Mouse (Mus musculus) urinary bladder, adult 2 months (tissue): ENCODE data around the gene Cox5a. TPM values are rescaled to one million over a fixed set of nuclear protein-coding genes. Genes with fewer than 3 reads are reported as not detected.

ENCODE experiments used
- DNase-seq: peaks from one replicate; pipeline ENCODE4 v3.0.0; 2022; ENCODE audit warnings: low spot score
- polyA plus RNA-seq: library from polyadenylated mRNA; depleted of rRNA; stranded (reverse); fragments of >200 nt; gene quantifications from 2 replicates; pipeline ENCODE4 v1.2.3, GENCODE M21; 2012

Cox5a gene
- polyA plus RNA-seq, 1 experiment, result 254 TPM

GRCm38 (mm10) chr9:57525516-57525915 is 4.4 kb downstream of the Cox5a start:
- no peak for DNase-seq

GRCm38 (mm10) chr9:57526435-57526834 is 5.4 kb downstream of the Cox5a start:
- DNase-seq, result no peak

GRCm38 (mm10) chr9:57531946-57532345 is 10.9 kb downstream of the Cox5a start:
- DNase-seq, result no peak

DNA sequence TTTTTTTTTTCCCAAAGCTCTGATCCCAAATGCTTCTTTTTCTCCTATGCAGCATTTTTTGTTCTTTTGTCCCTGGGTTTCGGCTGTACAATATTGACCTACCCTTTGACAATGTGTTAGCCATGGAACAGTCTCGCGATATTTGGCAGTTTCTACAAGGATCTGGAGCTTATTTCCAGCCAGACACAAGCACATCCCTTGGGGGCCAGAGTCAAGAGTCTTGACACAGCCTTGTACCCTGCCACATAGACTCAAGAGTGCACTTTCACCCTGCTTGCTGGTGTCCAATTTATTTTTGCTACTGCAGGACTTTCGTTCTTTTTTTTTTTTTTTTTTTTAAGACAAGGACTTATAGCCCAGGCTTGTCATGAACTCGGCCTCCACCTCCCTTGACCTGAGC is 15.3 kb downstream of the Cox5a start:
- DNase-seq, result no peak

DNA sequence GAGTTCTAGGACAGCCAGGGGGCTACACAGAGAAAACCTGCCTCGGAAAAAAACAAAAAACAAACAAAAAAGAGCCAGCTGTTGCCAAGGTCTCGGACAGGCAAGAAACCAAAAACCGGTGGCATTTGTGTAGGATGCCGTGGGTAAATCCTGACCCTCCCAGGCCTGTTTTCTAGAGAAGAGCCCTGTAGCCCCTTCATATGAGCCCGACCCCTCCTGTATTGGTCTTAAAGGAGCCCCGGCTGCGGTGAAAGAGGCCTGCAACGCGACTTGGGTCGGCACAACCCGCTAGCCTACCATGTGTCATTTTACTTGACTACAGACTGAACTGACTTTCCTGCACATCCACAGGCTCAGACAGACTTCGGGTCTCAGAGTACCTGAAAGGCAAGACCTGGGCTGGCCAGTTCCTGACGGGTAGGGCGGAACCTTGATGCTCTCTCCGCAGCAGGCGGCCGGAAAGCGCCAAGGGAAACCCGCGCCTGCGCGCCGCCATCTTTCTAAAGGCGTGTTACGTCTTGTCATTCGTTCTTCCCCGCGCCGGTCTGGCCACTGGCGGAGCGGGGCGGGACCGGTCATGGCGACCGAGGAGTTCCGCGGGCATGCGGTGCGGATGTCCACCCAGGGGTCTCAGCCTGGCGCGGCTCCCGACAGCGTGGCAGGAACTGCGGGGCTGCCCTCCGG is 16.1 kb downstream of the Cox5a start, which contains the start of gene Fam219b:
Fam219b (plus strand) TSS at position 485 of the 684 bp plus-strand sequence.
- DNase-seq, result peak; percentile 87

DNA sequence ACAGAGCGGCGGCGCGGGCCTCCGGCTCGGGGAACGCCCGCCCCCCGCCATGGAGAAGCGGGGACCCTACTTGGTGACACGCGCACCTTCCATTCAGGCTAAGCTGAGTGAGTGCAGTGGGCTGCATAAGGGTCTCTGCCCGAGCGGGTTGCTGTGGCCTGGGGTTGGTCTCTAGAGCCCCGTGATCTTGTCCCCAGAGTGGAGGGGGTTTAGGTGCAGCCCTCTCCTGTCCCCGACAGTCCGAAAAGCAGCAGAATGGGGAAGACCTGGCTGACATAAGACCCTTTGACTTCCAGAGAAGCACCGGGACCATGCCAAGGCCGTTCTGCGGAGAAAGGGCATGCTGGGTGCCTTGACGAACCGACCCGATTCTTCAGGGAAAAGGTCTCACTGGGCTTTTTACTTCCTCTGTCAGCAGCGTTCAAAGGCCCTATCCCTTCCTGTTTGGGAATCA is 16.7 kb downstream of the Cox5a start:
- DNase-seq, result no peak

DNA sequence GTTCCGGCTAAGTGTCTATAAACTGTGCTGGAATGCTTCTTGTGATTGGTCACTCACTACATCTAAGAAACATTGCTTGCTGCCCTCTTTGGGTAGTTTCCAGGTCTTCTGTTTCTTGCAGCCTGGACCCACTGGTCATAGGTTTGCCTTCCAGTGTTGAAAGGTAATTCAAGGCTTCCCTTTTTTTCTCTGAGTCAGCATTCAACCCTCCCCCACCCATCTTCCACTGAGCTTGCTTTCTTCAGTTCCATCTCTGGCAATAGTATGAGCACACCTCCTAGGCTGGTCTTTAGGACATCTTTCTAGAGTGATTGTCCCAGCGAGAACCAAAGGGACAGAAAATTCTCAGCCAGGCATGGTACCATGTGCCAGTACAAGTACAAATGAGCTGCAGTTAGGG is 18.5 kb downstream of the Cox5a start:
- DNase-seq, result no peak

- no peak for DNase-seq
Measured at GRCm38 (mm10) chr9:57541312-57541711, 20.2 kb downstream of the Cox5a start.

GRCm38 (mm10) chr9:57543951-57544350 is 22.9 kb downstream of the Cox5a start:
- no peak for DNase-seq

GRCm38 (mm10) chr9:57547287-57547686 is 26.2 kb downstream of the Cox5a start:
- DNase-seq, result no peak

GRCm38 (mm10) chr9:57547869-57548268 is 26.8 kb downstream of the Cox5a start:
- no peak for DNase-seq

DNA sequence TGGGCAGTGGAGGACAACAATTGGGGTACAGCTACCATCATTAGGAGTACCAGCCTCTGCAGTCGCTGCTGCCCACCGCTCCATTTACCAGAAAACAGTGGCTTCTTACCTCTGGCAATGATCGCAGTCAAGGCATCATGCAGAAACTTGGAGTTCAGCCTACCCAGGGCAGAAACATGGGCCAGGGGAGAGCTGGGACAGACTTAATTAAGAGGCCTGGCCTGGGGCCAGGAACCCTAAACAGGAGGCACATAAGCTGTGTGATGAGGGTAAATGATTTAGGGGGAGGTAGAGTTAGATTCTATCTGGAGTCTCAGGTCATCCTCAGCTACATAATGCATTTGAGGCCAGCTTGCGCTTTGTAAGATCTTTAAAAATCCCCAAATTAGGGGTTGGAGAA is 28.1 kb downstream of the Cox5a start:
- no peak for DNase-seq

GRCm38 (mm10) chr9:57550126-57550862 is 29.2 kb downstream of the Cox5a start:
- no peak for DNase-seq

GRCm38 (mm10) chr9:57552139-57552887 is 31.2 kb downstream of the Cox5a start, which contains the start of gene Mpi:
Gene Mpi (minus strand): TSS chr9:57552763.
- DNase-seq, result no peak

DNA sequence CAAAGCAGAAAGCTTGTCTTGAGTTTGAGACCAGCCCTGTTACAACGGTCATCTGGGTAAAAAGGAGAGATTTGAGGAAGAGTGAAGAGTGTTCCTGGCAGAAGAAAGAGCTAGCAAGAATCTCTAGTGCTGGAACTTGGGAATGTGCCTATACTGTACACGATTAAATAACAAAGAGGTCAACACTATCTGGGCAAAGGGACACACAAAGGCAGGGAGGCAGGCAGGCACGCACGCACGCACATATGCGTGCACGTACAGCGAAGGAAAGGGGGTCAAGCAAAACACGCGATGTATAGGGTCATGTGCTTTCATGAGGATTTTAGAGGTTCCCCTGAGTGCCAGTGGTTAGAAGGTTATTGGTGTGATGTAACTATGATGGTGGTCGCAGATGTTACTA is 32.0 kb downstream of the Cox5a start:
- DNase-seq, result no peak

DNA sequence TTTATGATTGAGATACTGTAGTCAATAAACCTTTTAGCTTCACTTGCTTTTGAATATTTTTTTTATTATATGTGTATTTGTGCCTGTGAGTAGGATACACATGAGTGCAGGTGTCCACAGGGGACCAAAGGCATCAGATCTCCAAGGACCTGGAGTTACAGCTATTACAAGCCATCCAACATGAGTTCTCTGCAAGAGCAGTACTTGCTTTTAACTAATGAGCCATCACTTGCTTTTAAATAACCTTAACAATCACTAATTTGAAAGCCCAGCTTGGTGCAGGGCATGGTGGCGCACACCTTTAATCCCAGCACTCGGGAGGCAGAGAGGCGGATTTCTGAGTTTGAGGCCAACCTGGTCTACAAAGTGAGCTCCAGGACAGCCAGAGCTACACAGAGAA is 33.7 kb downstream of the Cox5a start:
- no peak for DNase-seq

DNA sequence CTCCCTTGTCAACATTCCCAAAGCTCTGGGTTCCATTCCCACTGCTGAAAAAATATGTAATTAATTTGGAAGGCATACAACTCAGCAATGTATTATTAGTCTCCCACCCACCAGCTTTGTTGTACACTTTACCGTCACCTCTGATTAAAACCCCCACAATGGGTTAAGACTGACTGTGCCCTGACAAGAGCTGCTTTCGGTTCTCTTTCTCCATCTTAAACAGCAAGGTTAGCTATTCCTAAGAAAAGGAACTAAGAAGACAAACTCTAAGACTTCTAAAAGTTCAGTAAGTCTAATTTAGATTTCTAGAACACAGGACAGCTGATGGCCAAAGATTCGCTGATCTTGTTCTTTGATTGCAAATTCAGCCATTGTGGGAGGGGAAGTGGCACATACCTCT is 36.1 kb downstream of the Cox5a start:
- no peak for DNase-seq

DNA sequence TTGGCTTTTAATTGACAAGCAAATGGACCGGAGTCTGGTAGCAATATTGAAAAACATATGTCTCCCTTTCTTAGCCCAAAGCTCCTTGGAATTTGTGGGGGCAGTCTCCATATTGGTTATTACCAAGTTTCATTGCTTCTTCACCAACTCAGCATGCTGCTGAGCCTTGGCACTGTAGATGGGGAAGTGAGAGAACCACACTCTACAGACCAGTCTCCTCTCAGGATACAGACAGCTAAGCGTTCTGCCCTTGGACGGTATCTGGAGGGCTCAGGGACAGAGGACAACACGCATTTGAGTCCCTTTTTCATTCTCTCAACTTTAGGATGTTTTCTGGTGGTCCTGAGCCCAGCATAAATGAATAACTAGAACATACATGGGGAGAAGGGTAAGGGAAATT is 37.6 kb downstream of the Cox5a start:
- no peak for DNase-seq

DNA sequence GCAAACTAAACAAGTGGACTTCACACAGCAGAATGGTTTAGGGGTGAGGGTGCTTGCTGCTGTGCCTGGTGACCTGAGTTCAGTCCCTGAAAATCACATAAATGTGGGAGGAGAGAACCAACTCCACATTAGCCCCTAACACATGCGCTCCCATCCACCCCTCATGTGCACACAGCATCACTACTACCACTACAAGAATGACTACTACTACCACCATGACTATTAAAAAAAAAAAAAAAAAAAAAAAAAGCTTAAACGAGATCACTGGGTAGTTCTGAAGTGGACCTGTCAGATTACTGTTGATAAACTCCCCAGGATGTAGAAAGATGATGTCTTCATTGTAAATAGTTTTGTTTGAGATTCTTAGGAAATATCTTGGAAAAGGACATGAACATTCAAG is 38.5 kb downstream of the Cox5a start:
- no peak for DNase-seq

GRCm38 (mm10) chr9:57560263-57560662 is 39.2 kb downstream of the Cox5a start:
- no peak for DNase-seq

GRCm38 (mm10) chr9:57560861-57561710 is 40.0 kb downstream of the Cox5a start, which contains the start of gene Scamp2:
Gene Scamp2 (plus strand): TSS chr9:57560943.
- peak; percentile 93 for DNase-seq
